Mouse (Mus musculus) cortical plate, adult 2 months (tissue): Measurements from ENCODE around the gene Exoc4.

Experiments used
- CTCF ChIP-seq: fragments of 200-500 bp; IDR thresholded peaks from 2 replicates; pipeline ENCODE4 v1.5.1; 2011; ENCODE audit warnings: mild to moderate bottlenecking, control low read depth, low read length; ENCODE audit not compliant: insufficient read depth; ENCODE audit errors: extremely low read depth
- POLR2A ChIP-seq: fragments of 200-500 bp; IDR thresholded peaks from 2 replicates; pipeline ENCODE4 v1.6.1; 2011; ENCODE audit warnings: mild to moderate bottlenecking, low read length, control low read depth; ENCODE audit not compliant: insufficient read depth; ENCODE audit errors: extremely low read depth

DNA sequence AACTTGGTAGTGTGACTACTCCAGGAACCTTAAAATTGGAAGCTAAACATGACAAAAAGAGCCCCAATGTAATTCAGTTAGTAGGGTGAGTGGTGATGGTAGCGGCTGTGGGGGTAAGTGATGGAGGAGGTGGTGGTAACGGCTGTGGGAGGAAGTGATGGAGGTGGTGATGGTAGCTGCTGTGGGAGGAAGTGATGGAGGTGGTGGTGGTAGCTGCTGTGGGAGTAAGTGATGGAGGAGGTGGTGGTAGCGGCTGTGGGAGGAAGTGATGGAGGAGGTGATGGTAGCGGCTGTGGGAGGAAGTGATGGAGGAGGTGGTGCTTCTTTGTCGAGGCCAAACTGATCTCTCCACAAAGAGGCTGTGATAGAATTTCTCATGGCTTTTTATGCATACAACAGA is 369.7 kb downstream of the Exoc4 start:
- TF ChIP-seq POLR2A = no peak
- no peak for TF ChIP-seq CTCF
